Mouse (Mus musculus): ENCODE data around the gene Mfrp. TPM values are rescaled to one million over a fixed set of nuclear protein-coding genes. Genes with fewer than 3 reads are reported as not detected.

Gene Mfrp
- polyA plus RNA-seq, 1 experiment = 0.95 TPM

- 36% methylated on average over 18 of the region's 18 CpGs for WGBS
- Histone ChIP-seq H3K4me1 (ENCODE audit: control insufficient read depth, insufficient read depth, low read length) (no peaks in the 10 kb centered on the region; the same call in 1 of the 2 replicates), H3K4me3 (replicated peaks; ENCODE audit: control insufficient read depth, low read depth, low read length) (no peak overlapping the region), H3K27ac (ENCODE audit: control insufficient read depth, insufficient read depth, low read depth, low read length, poor library complexity) (peak overlapping the region; percentile 44; the same call in 1 of the 2 replicates)
- TF ChIP-seq POLR2A (IDR thresholded peaks at IDR 0.05; ENCODE audit: borderline replicate concordance, control insufficient read depth, low read depth, low read length) (no peak), CTCF (IDR thresholded peaks at IDR 0.05; ENCODE audit: control insufficient read depth, insufficient read depth, low read length) (peak; percentile 90)
These were observed 24.3 kb downstream of the Mfrp start for GRCm38 (mm10) chr9:44125546-44126428.

DNA sequence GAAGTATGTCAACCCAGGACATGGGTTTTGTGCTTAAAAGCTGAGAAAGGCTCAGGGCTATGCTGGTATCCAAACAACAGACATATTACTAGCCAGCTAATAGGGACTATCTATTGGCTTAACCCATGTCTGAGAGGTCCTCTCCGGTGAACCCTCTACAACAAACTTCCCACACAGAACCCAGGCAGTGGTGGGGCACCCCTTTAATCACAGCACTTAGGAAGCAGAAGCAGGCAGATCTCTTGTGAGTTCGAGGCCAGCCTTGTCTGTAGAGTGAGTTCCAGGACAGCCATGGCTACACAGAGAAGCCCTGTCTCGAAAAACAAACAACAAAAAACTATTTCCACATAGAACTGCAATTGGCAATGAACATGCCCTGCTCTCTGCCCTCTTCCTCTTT is 25.2 kb downstream of the Mfrp start:
- Histone ChIP-seq H3K27ac (ENCODE audit: control insufficient read depth, insufficient read depth, low read depth, low read length, poor library complexity) (peak overlapping the region; percentile 79), H3K4me3 (replicated peaks; ENCODE audit: control insufficient read depth, low read depth, low read length) (no peak overlapping the region), H3K4me1 (ENCODE audit: control insufficient read depth, insufficient read depth, low read length) (no peaks in the 10 kb centered on the region; the same call in 1 of the 2 replicates)
- WGBS = 43% methylated on average over 3 of the region's 3 CpGs
- no peak for TF ChIP-seq POLR2A (IDR thresholded peaks at IDR 0.05; ENCODE audit: borderline replicate concordance, control insufficient read depth, low read depth, low read length)
- no peak for TF ChIP-seq CTCF (IDR thresholded peaks at IDR 0.05; ENCODE audit: control insufficient read depth, insufficient read depth, low read length)

- no peak for TF ChIP-seq POLR2A (IDR thresholded peaks at IDR 0.05; ENCODE audit: borderline replicate concordance, control insufficient read depth, low read depth, low read length)
- no peak for TF ChIP-seq CTCF (IDR thresholded peaks at IDR 0.05; ENCODE audit: control insufficient read depth, insufficient read depth, low read length)
- no peaks in the 10 kb centered on the region; the same call in 1 of the 2 replicates for H3K4me1 ChIP-seq (ENCODE audit: control insufficient read depth, insufficient read depth, low read length)
- peak overlapping the region; percentile 62; the same call in 1 of the 2 replicates for H3K27ac ChIP-seq (ENCODE audit: control insufficient read depth, insufficient read depth, low read depth, low read length, poor library complexity)
- 55% methylated on average over 3 of the region's 3 CpGs for WGBS
- H3K4me3 ChIP-seq (replicated peaks; ENCODE audit: control insufficient read depth, low read depth, low read length) = no peak overlapping the region
These were observed 25.8 kb downstream of the Mfrp start for GRCm38 (mm10) chr9:44127351-44127801.

- Histone ChIP-seq H3K27ac (ENCODE audit: control insufficient read depth, insufficient read depth, low read depth, low read length, poor library complexity) (peak overlapping the region; percentile 12; the same call in 1 of the 2 replicates), H3K4me3 (replicated peaks; ENCODE audit: control insufficient read depth, low read depth, low read length) (peak overlapping the region; percentile 1)
These were observed 28.1 kb downstream of the Mfrp start for GRCm38 (mm10) chr9:44129633-44130032.

GRCm38 (mm10) chr9:44130034-44130433 is 28.5 kb downstream of the Mfrp start:
- peak overlapping the region; percentile 12; the same call in 1 of the 2 replicates for H3K27ac ChIP-seq (ENCODE audit: control insufficient read depth, insufficient read depth, low read depth, low read length, poor library complexity)
- H3K4me3 ChIP-seq (replicated peaks; ENCODE audit: control insufficient read depth, low read depth, low read length) = peak overlapping the region; percentile 1
- TF ChIP-seq CTCF (IDR thresholded peaks at IDR 0.05; ENCODE audit: control insufficient read depth, insufficient read depth, low read length) = no peak
- WGBS = under 1% methylated on average over 27 of the region's 27 CpGs
- H3K4me1 ChIP-seq (ENCODE audit: control insufficient read depth, insufficient read depth, low read length) = no peaks in the 10 kb centered on the region; the same call in 1 of the 2 replicates

More at GRCm38 (mm10) chr9:44129633-44130032, 28.1 kb downstream of the Mfrp start:
- no peaks in the 10 kb centered on the region; the same call in 1 of the 2 replicates for H3K4me1 ChIP-seq (ENCODE audit: control insufficient read depth, insufficient read depth, low read length)
- TF ChIP-seq CTCF (IDR thresholded peaks at IDR 0.05; ENCODE audit: control insufficient read depth, insufficient read depth, low read length) = no peak
- no peak for TF ChIP-seq POLR2A (IDR thresholded peaks at IDR 0.05; ENCODE audit: borderline replicate concordance, control insufficient read depth, low read depth, low read length)
- WGBS = 16% methylated on average over 9 of the region's 9 CpGs

DNA sequence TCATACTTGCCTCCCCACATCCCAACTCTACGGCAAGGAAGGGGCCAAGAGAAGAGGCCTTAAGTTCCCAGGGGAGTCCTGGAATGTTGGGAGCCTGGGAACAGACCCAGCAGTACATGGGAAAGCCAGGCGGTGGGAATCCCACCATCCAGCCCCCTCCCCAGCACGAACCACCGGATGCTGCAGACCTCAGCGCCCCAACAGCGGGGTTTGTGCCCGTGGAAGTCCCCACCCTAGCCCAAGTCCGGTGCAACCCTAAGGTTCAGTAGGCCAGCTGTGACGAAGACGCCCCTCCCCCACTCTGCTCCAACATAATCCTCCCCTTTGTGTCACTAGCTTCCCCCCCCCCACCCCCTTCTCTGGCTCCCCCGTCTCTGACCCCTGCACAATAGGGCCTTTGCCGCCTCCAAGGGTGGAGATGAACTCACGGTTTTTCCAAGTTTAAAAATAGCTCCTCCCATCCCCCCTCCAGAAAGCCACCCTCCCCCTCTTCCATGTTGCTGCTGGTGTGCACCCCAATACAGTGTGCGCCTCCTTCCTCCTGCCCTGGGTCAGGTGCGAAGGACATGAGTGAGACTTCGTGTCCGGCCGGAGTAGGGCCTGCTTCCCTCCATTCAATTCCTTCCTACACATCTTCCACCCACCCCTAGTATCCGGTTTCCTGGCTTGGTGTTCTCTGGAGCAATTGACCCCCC is 29.2 kb downstream of the Mfrp start:
- no peak for TF ChIP-seq POLR2A (IDR thresholded peaks at IDR 0.05; ENCODE audit: borderline replicate concordance, control insufficient read depth, low read depth, low read length)
- TF ChIP-seq CTCF (IDR thresholded peaks at IDR 0.05; ENCODE audit: control insufficient read depth, insufficient read depth, low read length) = no peak
- Histone ChIP-seq H3K4me1 (ENCODE audit: control insufficient read depth, insufficient read depth, low read length) (no peaks in the 10 kb centered on the region; the same call in 1 of the 2 replicates), H3K4me3 (replicated peaks; ENCODE audit: control insufficient read depth, low read depth, low read length) (no peak overlapping the region), H3K27ac (ENCODE audit: control insufficient read depth, insufficient read depth, low read depth, low read length, poor library complexity) (no peak overlapping the region)
- WGBS = 25% methylated on average over 19 of the region's 19 CpGs

- Histone ChIP-seq H3K4me3 (replicated peaks; ENCODE audit: control insufficient read depth, low read depth, low read length) (no peak overlapping the region), H3K4me1 (ENCODE audit: control insufficient read depth, insufficient read depth, low read length) (no peaks in the 10 kb centered on the region; the same call in 1 of the 2 replicates), H3K27ac (ENCODE audit: control insufficient read depth, insufficient read depth, low read depth, low read length, poor library complexity) (no peak overlapping the region)
- TF ChIP-seq CTCF (IDR thresholded peaks at IDR 0.05; ENCODE audit: control insufficient read depth, insufficient read depth, low read length) = no peak
- TF ChIP-seq POLR2A (IDR thresholded peaks at IDR 0.05; ENCODE audit: borderline replicate concordance, control insufficient read depth, low read depth, low read length) = no peak
- WGBS = 45% methylated on average over 7 of the region's 7 CpGs
These were observed 29.7 kb downstream of the Mfrp start for GRCm38 (mm10) chr9:44131276-44131590.

- 70% methylated on average over 5 of the region's 5 CpGs for WGBS
- TF ChIP-seq CTCF (IDR thresholded peaks at IDR 0.05; ENCODE audit: control insufficient read depth, insufficient read depth, low read length) = no peak
- TF ChIP-seq POLR2A (IDR thresholded peaks at IDR 0.05; ENCODE audit: borderline replicate concordance, control insufficient read depth, low read depth, low read length) = no peak
- no peaks in the 10 kb centered on the region; the same call in 1 of the 2 replicates for H3K4me1 ChIP-seq (ENCODE audit: control insufficient read depth, insufficient read depth, low read length)
- H3K27ac ChIP-seq (ENCODE audit: control insufficient read depth, insufficient read depth, low read depth, low read length, poor library complexity) = no peak overlapping the region
- H3K4me3 ChIP-seq (replicated peaks; ENCODE audit: control insufficient read depth, low read depth, low read length) = no peak overlapping the region
These were observed 30.7 kb downstream of the Mfrp start for GRCm38 (mm10) chr9:44132200-44132599.

Data from bone marrow, adult 2 months (tissue).